Mouse (Mus musculus): ENCODE data around the gene Fitm2. TPM values are rescaled to one million over a fixed set of nuclear protein-coding genes. Genes with fewer than 3 reads are reported as not detected.

The Fitm2 gene
- polyA plus RNA-seq, 1 experiment = 15.4 TPM

- Histone ChIP-seq H3K27ac (ENCODE audit: control insufficient read depth, insufficient read depth, low read length) (no peak overlapping the region), H3K27me3 (ENCODE audit: control insufficient read depth, insufficient read depth, low read length) (no peaks in the 10 kb centered on the region), H3K36me3 (ENCODE audit: control insufficient read depth, insufficient read depth, low read length) (no peaks in the 10 kb centered on the region), H3K4me3 (ENCODE audit: control insufficient read depth, insufficient read depth, low read length) (no peak overlapping the region), H3K4me1 (replicated peaks; ENCODE audit: control insufficient read depth, insufficient read depth, low read length) (no peaks in the 10 kb centered on the region)
- TF ChIP-seq CTCF (IDR thresholded peaks at IDR 0.05; ENCODE audit: borderline replicate concordance, control insufficient read depth, extremely low read depth, insufficient read depth, low read length, poor library complexity) (no peak), POLR2A (IDR thresholded peaks at IDR 0.05; ENCODE audit: control insufficient read depth, extremely low read depth, insufficient read depth, low read length, poor library complexity) (no peak)
- 68% methylated on average over 3 of the region's 3 CpGs for WGBS
- no peak for DNase-seq
Observed at GRCm38 (mm10) chr2:163449276-163449675, 23.2 kb downstream of the Fitm2 start.

GRCm38 (mm10) chr2:163447375-163447774 lies 25.1 kb downstream of the Fitm2 start:
- Histone ChIP-seq H3K27ac (ENCODE audit: control insufficient read depth, insufficient read depth, low read length) (no peak overlapping the region), H3K4me1 (replicated peaks; ENCODE audit: control insufficient read depth, insufficient read depth, low read length) (no peaks in the 10 kb centered on the region), H3K4me3 (ENCODE audit: control insufficient read depth, insufficient read depth, low read length) (no peak overlapping the region), H3K36me3 (ENCODE audit: control insufficient read depth, insufficient read depth, low read length) (no peaks in the 10 kb centered on the region), H3K27me3 (ENCODE audit: control insufficient read depth, insufficient read depth, low read length) (no peaks in the 10 kb centered on the region)
- DNase-seq = no peak
- 85% methylated on average over 12 of the region's 12 CpGs for WGBS
- TF ChIP-seq POLR2A (IDR thresholded peaks at IDR 0.05; ENCODE audit: control insufficient read depth, extremely low read depth, insufficient read depth, low read length, poor library complexity) = no peak

- H3K4me1 ChIP-seq (replicated peaks; ENCODE audit: control insufficient read depth, insufficient read depth, low read length) = no peaks in the 10 kb centered on the region
- DNase-seq = no peak
- TF ChIP-seq POLR2A (IDR thresholded peaks at IDR 0.05; ENCODE audit: control insufficient read depth, extremely low read depth, insufficient read depth, low read length, poor library complexity) (no peak), CTCF (IDR thresholded peaks at IDR 0.05; ENCODE audit: borderline replicate concordance, control insufficient read depth, extremely low read depth, insufficient read depth, low read length, poor library complexity) (no peak)
- H3K36me3 ChIP-seq (ENCODE audit: control insufficient read depth, insufficient read depth, low read length) = no peaks in the 10 kb centered on the region
- WGBS = 71% methylated on average over 7 of the region's 7 CpGs
- H3K27me3 ChIP-seq (ENCODE audit: control insufficient read depth, insufficient read depth, low read length) = no peaks in the 10 kb centered on the region; the same call in 1 of the 2 replicates
- no peak overlapping the region for H3K4me3 ChIP-seq (ENCODE audit: control insufficient read depth, insufficient read depth, low read length)
- H3K27ac ChIP-seq (ENCODE audit: control insufficient read depth, insufficient read depth, low read length) = no peak overlapping the region
Observed at GRCm38 (mm10) chr2:163444017-163444416, 28.4 kb downstream of the Fitm2 start.

GRCm38 (mm10) chr2:163443543-163443942 lies 28.9 kb downstream of the Fitm2 start:
- Histone ChIP-seq H3K27ac (ENCODE audit: control insufficient read depth, insufficient read depth, low read length) (no peak overlapping the region), H3K27me3 (ENCODE audit: control insufficient read depth, insufficient read depth, low read length) (peaks cover 2% of the 10 kb centered on the region; the same call in 1 of the 2 replicates), H3K36me3 (ENCODE audit: control insufficient read depth, insufficient read depth, low read length) (no peaks in the 10 kb centered on the region), H3K4me3 (ENCODE audit: control insufficient read depth, insufficient read depth, low read length) (no peak overlapping the region), H3K4me1 (replicated peaks; ENCODE audit: control insufficient read depth, insufficient read depth, low read length) (0 out of 2 replicates have a peak, but pooled peaks cover under 1% of the 10 kb centered on the region)
- 58% methylated on average over 6 of the region's 6 CpGs for WGBS
- DNase-seq = no peak
- TF ChIP-seq POLR2A (IDR thresholded peaks at IDR 0.05; ENCODE audit: control insufficient read depth, extremely low read depth, insufficient read depth, low read length, poor library complexity) (no peak), CTCF (IDR thresholded peaks at IDR 0.05; ENCODE audit: borderline replicate concordance, control insufficient read depth, extremely low read depth, insufficient read depth, low read length, poor library complexity) (no peak)

DNA sequence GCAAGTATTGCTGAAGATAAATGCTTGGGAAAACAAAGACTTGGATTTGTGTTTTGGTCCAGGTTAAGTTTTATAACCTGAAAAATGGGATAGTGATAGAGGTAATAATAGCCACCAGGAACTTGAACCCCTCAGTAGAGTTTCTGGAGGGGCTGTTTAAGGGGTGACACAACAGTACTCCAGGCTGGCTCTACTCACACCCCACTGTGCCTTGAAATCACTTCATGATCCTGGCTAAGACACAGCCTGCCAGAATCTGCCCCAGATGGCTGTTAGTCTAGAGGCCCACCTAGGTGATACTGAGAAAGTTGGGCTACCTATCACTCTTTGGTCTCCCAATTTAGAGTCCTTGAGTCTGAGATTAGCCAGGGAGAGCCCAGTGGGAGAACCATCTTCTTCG lies 32.9 kb downstream of the Fitm2 start:
- Histone ChIP-seq H3K27me3 (ENCODE audit: control insufficient read depth, insufficient read depth, low read length) (peaks cover 10% of the 10 kb centered on the region; the same call in 1 of the 2 replicates), H3K4me3 (ENCODE audit: control insufficient read depth, insufficient read depth, low read length) (no peak overlapping the region), H3K4me1 (replicated peaks; ENCODE audit: control insufficient read depth, insufficient read depth, low read length) (0 out of 2 replicates have a peak, but pooled peaks cover 3% of the 10 kb centered on the region), H3K27ac (ENCODE audit: control insufficient read depth, insufficient read depth, low read length) (no peak overlapping the region), H3K36me3 (ENCODE audit: control insufficient read depth, insufficient read depth, low read length) (no peaks in the 10 kb centered on the region)
- no peak for DNase-seq
- WGBS = 73% methylated on average over 1 of the region's 1 CpGs
- TF ChIP-seq CTCF (IDR thresholded peaks at IDR 0.05; ENCODE audit: borderline replicate concordance, control insufficient read depth, extremely low read depth, insufficient read depth, low read length, poor library complexity) (no peak), POLR2A (IDR thresholded peaks at IDR 0.05; ENCODE audit: control insufficient read depth, extremely low read depth, insufficient read depth, low read length, poor library complexity) (no peak)

- Histone ChIP-seq H3K36me3 (ENCODE audit: control insufficient read depth, insufficient read depth, low read length) (no peaks in the 10 kb centered on the region), H3K27me3 (ENCODE audit: control insufficient read depth, insufficient read depth, low read length) (peaks cover 10% of the 10 kb centered on the region; the same call in 1 of the 2 replicates), H3K4me1 (replicated peaks; ENCODE audit: control insufficient read depth, insufficient read depth, low read length) (0 out of 2 replicates have a peak, but pooled peaks cover 3% of the 10 kb centered on the region), H3K4me3 (ENCODE audit: control insufficient read depth, insufficient read depth, low read length) (no peak overlapping the region), H3K27ac (ENCODE audit: control insufficient read depth, insufficient read depth, low read length) (no peak overlapping the region)
- TF ChIP-seq POLR2A (IDR thresholded peaks at IDR 0.05; ENCODE audit: control insufficient read depth, extremely low read depth, insufficient read depth, low read length, poor library complexity) (no peak), CTCF (IDR thresholded peaks at IDR 0.05; ENCODE audit: borderline replicate concordance, control insufficient read depth, extremely low read depth, insufficient read depth, low read length, poor library complexity) (no peak)
- peak; percentile 14 for DNase-seq
- 8% methylated on average over 30 of the region's 30 CpGs for WGBS
Observed at GRCm38 (mm10) chr2:163438619-163439451, 33.6 kb downstream of the Fitm2 start.
